Comparison of ENCODE assay signal across 8 mouse cellular contexts in genomic region chr8:123406786-123407185, GRCm38 (mm10). TPM values are rescaled to one million over a fixed set of nuclear protein-coding genes. Genes with fewer than 3 reads are reported as not detected.
A peak's percentile ranks its signal among the peaks of the same experiment; 100 is the strongest.
DNase-seq lines count a peak whose midpoint lies in the region; ATAC-seq and TF ChIP-seq lines count a peak whose summit lies in the region.

Mc1r (plus strand) TSS chr8:123407107.

- peaks cover 12% of the 10 kb centered on the region for H3K36me3 ChIP-seq in kidney, embryonic 16.5 days (ENCODE audit: insufficient read depth, low read length)
- H3K36me3 ChIP-seq in hindbrain, embryonic 14.5 days (replicated peaks; ENCODE audit: control insufficient read depth, insufficient read depth) = peaks cover 18% of the 10 kb centered on the region
- H3K36me3 ChIP-seq in liver, adult 2 months (ENCODE audit: control insufficient read depth, insufficient read depth, low read length) = no peaks in the 10 kb centered on the region
- H3K36me3 ChIP-seq in neural tube, embryonic 11.5 days (ENCODE audit: control insufficient read depth, insufficient read depth, low read length) = no peaks in the 10 kb centered on the region; the same call in 1 of the 2 replicates
- H3K36me3 ChIP-seq in thymus, adult 2 months (ENCODE audit: control insufficient read depth, insufficient read depth, low read length) = no peaks in the 10 kb centered on the region

- ATAC-seq in kidney, embryonic 16.5 days (ENCODE audit: low FRiP score, low TSS enrichment) = no peak
- no peak for ATAC-seq in hindbrain, embryonic 14.5 days (ENCODE audit: low FRiP score)
- no peak for ATAC-seq in neural tube, embryonic 11.5 days (ENCODE audit: insufficient read depth, low FRiP score, low TSS enrichment)

- no peak within 1 kb of the TSS for H3K9ac ChIP-seq in kidney, embryonic 16.5 days (replicated peaks; ENCODE audit: low read length)
- H3K9ac ChIP-seq in hindbrain, embryonic 14.5 days = no peak within 1 kb of the TSS
- H3K9ac ChIP-seq in liver, adult 2 months (ENCODE audit: low read depth, low read length) = no peak within 1 kb of the TSS
- H3K9ac ChIP-seq in neural tube, embryonic 11.5 days (ENCODE audit: low read length) = no peak within 1 kb of the TSS

- no peaks in the 10 kb centered on the region for H3K79me2 ChIP-seq in liver, adult 2 months (ENCODE audit: control insufficient read depth, insufficient read depth, low read length)

- DNase-seq in kidney, adult 11 months = peak; percentile 52
- DNase-seq in adrenal gland, postnatal 10 days = peak; percentile 78
- peak; percentile 69 for DNase-seq in embryo, embryonic 9.5 days (ENCODE audit: extremely low spot score)
- DNase-seq in hindbrain, embryonic 14.5 days (ENCODE audit: low spot score) = peak; percentile 75
- DNase-seq in liver, adult 2 months (ENCODE audit: extremely low read depth, low read depth, low spot score) = no peak
- DNase-seq in neural tube, embryonic 11.5 days (ENCODE audit: low spot score) = peak; percentile 69
- peak; percentile 81 for DNase-seq in thymus, adult 2 months

- peaks cover 31% of the 10 kb centered on the region for H3K27me3 ChIP-seq in kidney, embryonic 16.5 days (ENCODE audit: insufficient read depth, low read length)
- no peaks in the 10 kb centered on the region for H3K27me3 ChIP-seq in hindbrain, embryonic 14.5 days (ENCODE audit: control insufficient read depth, insufficient read depth, low read length)
- H3K27me3 ChIP-seq in liver, adult 2 months (ENCODE audit: control insufficient read depth, insufficient read depth, low read length) = peaks cover 7% of the 10 kb centered on the region
- H3K27me3 ChIP-seq in neural tube, embryonic 11.5 days (ENCODE audit: control insufficient read depth, insufficient read depth, low read length) = peaks cover 5% of the 10 kb centered on the region
- peaks cover 3% of the 10 kb centered on the region; the same call in 1 of the 2 replicates for H3K27me3 ChIP-seq in thymus, adult 2 months (ENCODE audit: control insufficient read depth, insufficient read depth, low read length)

- H3K4me1 ChIP-seq in kidney, embryonic 16.5 days (ENCODE audit: insufficient read depth, low read length) = peaks cover 18% of the 10 kb centered on the region
- H3K4me1 ChIP-seq in hindbrain, embryonic 14.5 days (replicated peaks; ENCODE audit: control insufficient read depth, insufficient read depth, low read length) = peaks cover 12% of the 10 kb centered on the region
- H3K4me1 ChIP-seq in liver, adult 2 months (ENCODE audit: control insufficient read depth, insufficient read depth, low read length) = no peaks in the 10 kb centered on the region
- no peaks in the 10 kb centered on the region; the same call in 1 of the 2 replicates for H3K4me1 ChIP-seq in neural tube, embryonic 11.5 days (ENCODE audit: control insufficient read depth, insufficient read depth, low read length)
- peaks cover 94% of the 10 kb centered on the region for H3K4me1 ChIP-seq in thymus, adult 2 months (replicated peaks; ENCODE audit: control insufficient read depth, insufficient read depth, low read length)

- no peak within 1 kb of the TSS for H3K27ac ChIP-seq in kidney, embryonic 16.5 days (ENCODE audit: low read length)
- H3K27ac ChIP-seq in hindbrain, embryonic 14.5 days = no peak within 1 kb of the TSS
- no peak within 1 kb of the TSS for H3K27ac ChIP-seq in liver, adult 2 months (replicated peaks; ENCODE audit: insufficient read depth, low read depth, low read length)
- H3K27ac ChIP-seq in neural tube, embryonic 11.5 days (ENCODE audit: low read depth, low read length) = 0 out of 2 replicates have a peak within 1 kb of the TSS, but pooled peaks have one; percentile 9
- no peak within 1 kb of the TSS for H3K27ac ChIP-seq in thymus, adult 2 months (ENCODE audit: control insufficient read depth, insufficient read depth, low read length)

- no peaks in the 10 kb centered on the region for H3K9me3 ChIP-seq in kidney, embryonic 16.5 days (ENCODE audit: low read length)
- H3K9me3 ChIP-seq in hindbrain, embryonic 14.5 days (ENCODE audit: control insufficient read depth, low read length) = no peaks in the 10 kb centered on the region
- no peaks in the 10 kb centered on the region for H3K9me3 ChIP-seq in neural tube, embryonic 11.5 days (ENCODE audit: control insufficient read depth, low read length)

- no peak within 1 kb of the TSS for H3K4me2 ChIP-seq in kidney, embryonic 16.5 days (replicated peaks; ENCODE audit: low read depth, low read length)
- no peak within 1 kb of the TSS for H3K4me2 ChIP-seq in hindbrain, embryonic 14.5 days (replicated peaks)
- H3K4me2 ChIP-seq in neural tube, embryonic 11.5 days (ENCODE audit: low read depth) = no peak within 1 kb of the TSS

- 11% methylated on average over 4 of the region's 4 CpGs for WGBS in kidney, embryonic 16.5 days
- 14% methylated on average over 4 of the region's 4 CpGs for WGBS in hindbrain, embryonic 14.5 days
- WGBS in liver, adult 2 months = 11% methylated on average over 4 of the region's 4 CpGs
- WGBS in neural tube, embryonic 11.5 days = 10% methylated on average over 4 of the region's 4 CpGs
- WGBS in thymus, adult 2 months = 4% methylated on average over 4 of the region's 4 CpGs

- peak; percentile 94 for TF ChIP-seq CTCF in liver, adult 2 months (IDR thresholded peaks at IDR 0.05; ENCODE audit: low read depth, low read length)
- TF ChIP-seq CTCF in thymus, adult 2 months (IDR thresholded peaks at IDR 0.05; ENCODE audit: borderline replicate concordance, control insufficient read depth, extremely low read depth, insufficient read depth, low read length, poor library complexity) = peak; percentile 88; the same call in 1 of the 2 replicates

- H3K4me3 ChIP-seq in kidney, embryonic 16.5 days (ENCODE audit: low read length) = no peak within 1 kb of the TSS
- H3K4me3 ChIP-seq in hindbrain, embryonic 14.5 days (replicated peaks; ENCODE audit: low read length) = no peak within 1 kb of the TSS
- H3K4me3 ChIP-seq in liver, adult 2 months (ENCODE audit: insufficient read depth, low read depth, low read length) = no peak within 1 kb of the TSS
- H3K4me3 ChIP-seq in neural tube, embryonic 11.5 days (ENCODE audit: low read depth, low read length) = no peak within 1 kb of the TSS
- H3K4me3 ChIP-seq in thymus, adult 2 months (ENCODE audit: control insufficient read depth, insufficient read depth, low read length) = no peak within 1 kb of the TSS

- no peak for TF ChIP-seq POLR2A in liver, adult 2 months (IDR thresholded peaks at IDR 0.05; ENCODE audit: extremely low read depth, insufficient read depth, low read length)
- no peak for TF ChIP-seq POLR2A in thymus, adult 2 months (IDR thresholded peaks at IDR 0.05; ENCODE audit: control insufficient read depth, extremely low read depth, insufficient read depth, low read length, poor library complexity)

RNA-seq across cellular contexts. Expression of gene Mc1r, which starts in this region (rescaled TPM):
- polyA plus RNA-seq in kidney, embryonic 16.5 days (2015; fragmentation: Nextera tagmentation; extraction: Ambion mirVana) = not detected in 2 replicates
- not detected for total RNA-seq in adrenal gland, postnatal 10 days (2021)
- polyA plus RNA-seq in hindbrain, embryonic 14.5 days (2014; fragmentation: Nextera tagmentation; extraction: Ambion mirVana) = 0.10 and 0.21 TPM in 2 replicates
- not detected in 2 replicates for total RNA-seq in liver, adult 2 months (2014; rRNA removed)
- not detected in 2 replicates for polyA plus RNA-seq in liver, adult 2 months (2012; rRNA removed)
- polyA plus RNA-seq in neural tube, embryonic 11.5 days (2014; fragmentation: Nextera tagmentation; extraction: Ambion mirVana) = 0.20 TPM in 1 of 2 replicates, not detected in the other
- polyA plus RNA-seq in thymus, adult 2 months (2012; rRNA removed) = 0.34 and 0.46 TPM in 2 replicates

Comparison
In these comparisons a context has a peak if more than half of its experiments do, and no peak if none do; other contexts are left out.
1. Peak in DNase-seq in adrenal gland, postnatal 10 days; RNA of the gene not detected or under 1 TPM.
2. Peak in DNase-seq in hindbrain, embryonic 14.5 days; RNA of the gene not detected or under 1 TPM.
3. Peak in DNase-seq and H3K27ac ChIP-seq in neural tube, embryonic 11.5 days; RNA of the gene not detected or under 1 TPM.
4. Peak in DNase-seq in thymus, adult 2 months; RNA of the gene not detected or under 1 TPM.